Mouse (Mus musculus) heart, postnatal 0 days (tissue): ENCODE data around the gene Gab3.
"Not testable (repeated sequence)": the region's sequence is repeated elsewhere in the genome, so short reads cannot be mapped to it uniquely, and the experiment has no call there.

Experiments used
- CTCF ChIP-seq: IDR thresholded peaks from 2 replicates; pipeline ENCODE4 v1.5.1; 2016; ENCODE audit warnings: antibody characterized with exemption, control low read depth, low read depth
- EP300 ChIP-seq: IDR thresholded peaks from 2 replicates; pipeline ENCODE4 v1.6.1; 2016; ENCODE audit warnings: antibody characterized with exemption, low read depth

DNA sequence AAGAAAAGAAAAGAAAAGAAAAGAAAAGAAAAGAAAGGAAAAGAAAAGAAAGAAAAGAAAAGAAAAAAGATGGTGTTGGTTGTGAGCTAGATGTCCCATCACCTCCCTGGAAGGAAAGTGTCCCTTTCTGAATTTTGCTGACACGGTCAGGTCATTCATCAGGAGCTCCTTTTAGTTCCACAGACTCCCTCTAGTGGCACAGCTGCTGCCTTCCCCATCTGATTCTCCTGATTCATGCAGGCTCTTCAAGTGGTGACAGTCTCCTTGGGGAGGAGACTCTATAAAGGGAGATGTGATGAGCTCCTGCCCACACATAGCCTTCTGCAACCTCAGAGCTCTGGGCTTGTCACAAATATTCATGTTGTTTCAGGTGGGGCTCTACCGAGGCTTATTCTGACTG lies 122.4 kb downstream of the Gab3 start:
- not testable (repeated sequence) for TF ChIP-seq EP300
- TF ChIP-seq CTCF: peak; percentile 24
